Mouse (Mus musculus) liver, embryonic 14.5 days (tissue): ENCODE results near the gene Hmgcs2. TPM values are rescaled to one million over a fixed set of nuclear protein-coding genes. Genes with fewer than 3 reads are reported as not detected.
A peak's percentile ranks its signal among the peaks of the same experiment; 100 is the strongest.

Experiments
- ATAC-seq: fragments of 200-750 bp; cut with Nextera tagmentation; 2 replicates; pipeline ENCODE4 v1.8.0; 2017; ENCODE audit warnings: moderate number of reproducible peaks, mild to moderate bottlenecking, moderate library complexity; ENCODE audit not compliant: insufficient read depth
- DNase-seq, 3 experiments: peaks; one replicate each; pipeline ENCODE4 v3.0.0-alpha.2; 2012 to 2013; ENCODE audit warnings: low read depth in 3 of 3, low spot score in 3 of 3
- H3K27ac ChIP-seq: fragments of 300-500 bp; sonication (generic); 2 replicates; pipeline ENCODE4 v1.5.1; 2014; ENCODE audit warnings: moderate library complexity, mild to moderate bottlenecking, control low read depth, inconsistent platforms
- H3K27me3 ChIP-seq: fragments of 300-500 bp; sonication (generic); 2 replicates; pipeline ENCODE4 v1.6.1; 2014; ENCODE audit warnings: mild to moderate bottlenecking, low read length, moderate library complexity; ENCODE audit not compliant: control insufficient read depth, insufficient read depth
- H3K36me3 ChIP-seq: fragments of 300-500 bp; sonication (generic); replicated peaks from 2 replicates; pipeline ENCODE4 v1.6.1; 2014; ENCODE audit warnings: low read depth; ENCODE audit not compliant: control insufficient read depth, insufficient read depth
- H3K4me1 ChIP-seq, 2 experiments: fragments of 200-500 bp in 1 of 2; fragments of 300-500 bp in 1 of 2; sonication (generic) in 1 of 2; replicated peaks; 2 replicates each; pipeline ENCODE4 v1.6.1; 2012 to 2014; ENCODE audit warnings: antibody characterized with exemption in 1 of 2, inconsistent platforms in 1 of 2, low read length in 1 of 2; ENCODE audit not compliant: control insufficient read depth in 2 of 2, insufficient read depth in 2 of 2
- H3K4me2 ChIP-seq: fragments of 300-500 bp; sonication (generic); 2 replicates; pipeline ENCODE4 v1.6.1; 2014; ENCODE audit warnings: low read depth, mild to moderate bottlenecking, control low read depth, moderate library complexity
- H3K4me3 ChIP-seq, 2 experiments: fragments of 200-500 bp in 1 of 2; fragments of 300-500 bp in 1 of 2; sonication (generic) in 1 of 2; 2 replicates each; pipeline ENCODE4 v1.5.1; 2012 to 2014; ENCODE audit warnings: low read depth in 2 of 2, low read length in 2 of 2, mild to moderate bottlenecking in 2 of 2, control low read depth in 1 of 2, inconsistent platforms in 1 of 2, moderate library complexity in 1 of 2; ENCODE audit not compliant: insufficient read depth in 1 of 2
- H3K9ac ChIP-seq: fragments of 300-500 bp; sonication (generic); replicated peaks from 2 replicates; pipeline ENCODE4 v1.6.1; 2014; ENCODE audit warnings: mild to moderate bottlenecking, control low read depth, moderate library complexity
- H3K9me3 ChIP-seq: fragments of 300-500 bp; sonication (generic); 2 replicates; pipeline ENCODE4 v1.6.1; 2016; ENCODE audit warnings: low read length, mixed read lengths; ENCODE audit not compliant: control insufficient read depth
- CTCF ChIP-seq: IDR thresholded peaks from 2 replicates; pipeline ENCODE4 v1.5.1; 2016; ENCODE audit warnings: antibody characterized with exemption, low read depth, control low read depth
- EP300 ChIP-seq: IDR thresholded peaks from 2 replicates; pipeline ENCODE4 v1.6.1; 2016; ENCODE audit warnings: antibody characterized with exemption, low read depth
- WGBS: fragments of 180-500 bp; shearing (Covaris S2); extraction: QIAGEN DNeasy Blood & Tissue Kit; methylation state at CpG from one replicate; pipeline ENCODE4 v1.1.7; 2014; ENCODE audit not compliant: insufficient replicate concordance; 5-methylcytosine and 5-hydroxymethylcytosine counted together
- polyA plus RNA-seq, 2 experiments: library from polyadenylated mRNA; depleted of rRNA in 1 of 2; stranded (reverse) in 1 of 2; unstranded in 1 of 2; fragments of >200 nt; fragmentation: Nextera tagmentation in 1 of 2; extraction: Ambion mirVana in 1 of 2; gene quantifications; 2 replicates each; pipeline versions ENCODE4 v1.2.1 to v1.2.3; 2012 to 2014

Gene Hmgcs2
- polyA plus RNA-seq (2012; rRNA removed) (30.7 and 32.1 TPM in 2 replicates), polyA plus RNA-seq (2014; fragmentation: Nextera tagmentation; extraction: Ambion mirVana) (81.2 and 85.7 TPM in 2 replicates)

GRCm38 (mm10) chr3:98280204-98280932 lies at the start of gene Hmgcs2:
TSS of gene Hmgcs2 (plus strand) at chr3:98280435.
- H3K4me1 ChIP-seq = peaks cover 0 to 17% of the 10 kb centered on the region in 2 experiments; a peak in 2 of 4 replicates
- TF ChIP-seq EP300 = no peak
- TF ChIP-seq CTCF = no peak
- no peak within 1 kb of the TSS; the same call in 1 of the 2 replicates for H3K9ac ChIP-seq
- H3K36me3 ChIP-seq = no peaks in the 10 kb centered on the region
- ATAC-seq (peak; percentile 56), DNase-seq (peak; percentile 23 to 45 (median 26))
- H3K27me3 ChIP-seq = no peaks in the 10 kb centered on the region
- H3K9me3 ChIP-seq = no peaks in the 10 kb centered on the region
- H3K4me3 ChIP-seq = peak within 1 kb of the TSS; percentile 36
- peak within 1 kb of the TSS; percentile 42 for H3K4me2 ChIP-seq
- WGBS = 50% methylated on average over 14 of the region's 14 CpGs
- no peak within 1 kb of the TSS for H3K27ac ChIP-seq

- no peak for TF ChIP-seq CTCF
- TF ChIP-seq EP300 = no peak
- no peak for DNase-seq
- H3K36me3 ChIP-seq = no peaks in the 10 kb centered on the region
- H3K9ac ChIP-seq = no peak overlapping the region
- H3K9me3 ChIP-seq = no peaks in the 10 kb centered on the region
- H3K4me2 ChIP-seq = no peak overlapping the region
- H3K4me1 ChIP-seq = peaks cover 0 to 8% of the 10 kb centered on the region in 2 experiments; a peak in 2 of 4 replicates
- no peak for ATAC-seq
- no peak overlapping the region for H3K4me3 ChIP-seq
- no peaks in the 10 kb centered on the region for H3K27me3 ChIP-seq
- H3K27ac ChIP-seq = no peak overlapping the region
Measured at GRCm38 (mm10) chr3:98233504-98233903, 46.7 kb upstream of the Hmgcs2 start.

- Histone ChIP-seq H3K27me3 (no peaks in the 10 kb centered on the region), H3K27ac (no peak overlapping the region), H3K36me3 (no peaks in the 10 kb centered on the region), H3K4me1 (peaks cover 0 to 8% of the 10 kb centered on the region in 2 experiments; a peak in 2 of 4 replicates), H3K9me3 (no peaks in the 10 kb centered on the region), H3K4me2 (no peak overlapping the region), H3K4me3 (no peak overlapping the region), H3K9ac (no peak overlapping the region)
- no peak for TF ChIP-seq CTCF
- TF ChIP-seq EP300 = no peak
- no peak for ATAC-seq
- DNase-seq = no peak
- 61% methylated on average over 6 of the region's 6 CpGs for WGBS
Measured at GRCm38 (mm10) chr3:98236266-98236665, 44.0 kb upstream of the Hmgcs2 start.

DNA sequence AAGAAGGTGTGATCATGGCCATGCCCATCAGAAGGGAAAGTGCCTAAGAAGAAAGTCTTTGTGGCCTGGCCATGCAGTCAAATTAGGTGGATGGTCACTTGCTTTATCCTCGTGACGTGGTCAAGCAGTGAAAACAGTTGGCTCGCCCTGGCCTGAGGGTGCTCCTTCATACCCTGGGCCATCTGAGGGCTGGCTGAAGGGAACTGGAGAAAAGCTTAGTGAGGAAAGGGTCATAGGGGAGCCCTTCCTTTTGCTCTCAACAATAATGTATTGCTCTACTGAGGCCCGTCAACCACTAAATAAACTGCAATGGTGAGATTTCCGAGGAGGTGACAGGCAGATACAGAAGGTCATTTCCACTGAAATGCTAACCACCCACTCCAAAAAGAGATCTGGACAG lies 43.0 kb upstream of the Hmgcs2 start:
- DNase-seq (no peak), ATAC-seq (no peak)
- WGBS = 65% methylated on average over 5 of the region's 5 CpGs
- Histone ChIP-seq H3K9me3 (no peaks in the 10 kb centered on the region), H3K27me3 (no peaks in the 10 kb centered on the region), H3K36me3 (no peaks in the 10 kb centered on the region), H3K9ac (no peak overlapping the region), H3K4me1 (peaks cover 0 to 10% of the 10 kb centered on the region in 2 experiments; a peak in 2 of 4 replicates), H3K27ac (no peak overlapping the region), H3K4me2 (no peak overlapping the region), H3K4me3 (no peak overlapping the region)
- TF ChIP-seq EP300 (no peak), CTCF (no peak)

DNA sequence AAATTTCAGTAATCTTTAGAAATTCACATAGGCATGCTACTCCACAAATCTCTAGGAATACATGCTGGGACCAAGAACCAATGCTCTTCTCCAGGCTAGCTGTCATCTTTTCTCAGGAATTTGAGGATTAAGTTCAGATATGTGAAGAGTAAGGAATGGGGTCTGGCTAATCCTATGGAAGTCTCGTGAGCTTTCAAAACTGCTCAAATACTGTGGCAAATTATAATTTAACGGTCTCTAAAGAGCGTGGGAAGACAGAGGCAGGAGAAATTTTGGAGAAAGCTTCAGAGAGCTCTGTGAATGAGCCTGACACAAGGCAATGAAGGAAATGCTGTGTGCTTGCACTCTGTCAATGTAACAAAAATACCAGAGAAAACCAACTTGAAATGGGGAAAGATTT lies 42.1 kb upstream of the Hmgcs2 start:
- no peaks in the 10 kb centered on the region for H3K36me3 ChIP-seq
- no peak overlapping the region for H3K27ac ChIP-seq
- no peak overlapping the region for H3K4me2 ChIP-seq
- H3K4me3 ChIP-seq = no peak overlapping the region
- 77% methylated on average over 3 of the region's 3 CpGs for WGBS
- no peaks in the 10 kb centered on the region for H3K9me3 ChIP-seq
- H3K4me1 ChIP-seq = peaks cover 0 to 11% of the 10 kb centered on the region in 2 experiments; a peak in 2 of 4 replicates
- ATAC-seq (no peak), DNase-seq (no peak)
- no peak overlapping the region for H3K9ac ChIP-seq
- H3K27me3 ChIP-seq = no peaks in the 10 kb centered on the region
- no peak for TF ChIP-seq EP300
- no peak for TF ChIP-seq CTCF
